Comparison of ENCODE assay signal across 12 mouse cellular contexts in the genomic region with DNA sequence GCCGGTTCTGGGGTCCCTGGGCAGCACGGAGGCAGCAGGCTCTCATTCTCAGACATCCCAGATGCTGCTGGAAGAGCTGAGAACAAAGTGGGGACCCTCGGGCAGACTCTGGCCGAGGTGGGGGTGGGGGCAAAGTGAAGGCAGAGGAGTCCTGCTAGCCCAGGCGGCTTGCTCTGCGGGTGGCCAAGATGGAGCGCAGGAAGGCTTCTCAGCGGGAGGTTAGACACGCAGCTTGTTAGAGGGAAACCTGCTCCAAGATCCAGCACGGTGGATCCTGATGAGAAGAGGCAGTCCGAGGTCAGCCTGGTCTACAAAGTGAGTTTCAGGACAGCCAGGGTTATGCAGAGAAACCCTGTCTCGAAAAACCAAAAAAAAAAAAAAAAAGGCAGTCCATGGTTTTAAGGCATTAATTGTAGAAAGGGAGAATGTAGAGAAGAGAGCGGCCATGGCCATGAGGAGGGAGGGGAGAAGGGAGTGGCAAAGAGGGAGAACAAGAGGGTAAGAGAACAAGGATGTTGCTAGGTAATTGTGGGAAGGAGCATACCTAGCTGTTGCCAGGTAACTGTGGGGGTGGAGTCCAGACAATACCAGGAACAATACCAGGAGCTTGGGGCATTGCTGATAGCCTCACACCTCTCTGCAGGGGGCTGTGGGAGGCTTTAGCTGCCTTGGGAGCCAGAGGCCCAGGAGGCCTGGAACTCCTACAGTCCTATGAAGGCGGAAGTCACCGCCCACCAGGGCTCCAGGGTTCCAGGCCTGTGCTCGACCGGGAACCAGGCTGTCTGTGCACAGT. TPM values are rescaled to one million over a fixed set of nuclear protein-coding genes. Genes with fewer than 3 reads are reported as not detected.
DNase-seq lines count a peak whose midpoint lies in the region; ATAC-seq lines count a peak whose summit lies in the region.
"Had no signal": no experiment of that assay in that cellular context is flagged by ENCODE, and none has a peak within 500 bp of the region (broad histone marks: within the 10 kb centered on the region; RNA-seq: fewer than 3 reads in every experiment).

No protein-coding gene starts in this region.

- no peaks in the 10 kb centered on the region for H3K27me3 ChIP-seq in kidney, embryonic 15.5 days
- H3K27me3 ChIP-seq in limb, embryonic 12.5 days: no peaks in the 10 kb centered on the region
- no peaks in the 10 kb centered on the region for H3K27me3 ChIP-seq in stomach, embryonic 16.5 days (ENCODE audit: control insufficient read depth, insufficient read depth, low read length)
- no peaks in the 10 kb centered on the region for H3K27me3 ChIP-seq in liver, embryonic 12.5 days (replicated peaks)
- H3K27me3 ChIP-seq: limb, embryonic 15.5 days; midbrain, embryonic 12.5 days had no signal

- no peaks in the 10 kb centered on the region for H3K4me1 ChIP-seq in kidney, embryonic 15.5 days
- peaks cover 15% of the 10 kb centered on the region for H3K4me1 ChIP-seq in limb, embryonic 12.5 days (replicated peaks)
- H3K4me1 ChIP-seq in stomach, embryonic 16.5 days (ENCODE audit: control insufficient read depth, insufficient read depth, low read length): no peaks in the 10 kb centered on the region
- no peaks in the 10 kb centered on the region for H3K4me1 ChIP-seq in liver, embryonic 12.5 days
- H3K4me1 ChIP-seq: limb, embryonic 15.5 days had no signal

- no peak overlapping the region for H3K4me3 ChIP-seq in kidney, embryonic 15.5 days (replicated peaks)
- no peak overlapping the region for H3K4me3 ChIP-seq in limb, embryonic 12.5 days (replicated peaks)
- H3K4me3 ChIP-seq in stomach, embryonic 16.5 days (replicated peaks; ENCODE audit: low read length): no peak overlapping the region
- no peak overlapping the region for H3K4me3 ChIP-seq in liver, embryonic 12.5 days
- H3K4me3 ChIP-seq: limb, embryonic 15.5 days; midbrain, embryonic 12.5 days had no signal

- H3K36me3 ChIP-seq in kidney, embryonic 15.5 days: peaks cover 9% of the 10 kb centered on the region
- peaks cover 35% of the 10 kb centered on the region for H3K36me3 ChIP-seq in limb, embryonic 12.5 days
- no peaks in the 10 kb centered on the region for H3K36me3 ChIP-seq in stomach, embryonic 16.5 days (ENCODE audit: control insufficient read depth, insufficient read depth, low read length)
- H3K36me3 ChIP-seq in liver, embryonic 12.5 days: no peaks in the 10 kb centered on the region

- H3K9me3 ChIP-seq in kidney, embryonic 15.5 days (replicated peaks): no peaks in the 10 kb centered on the region
- no peaks in the 10 kb centered on the region for H3K9me3 ChIP-seq in limb, embryonic 12.5 days
- no peaks in the 10 kb centered on the region for H3K9me3 ChIP-seq in stomach, embryonic 16.5 days (replicated peaks; ENCODE audit: control insufficient read depth, low read length)
- H3K9me3 ChIP-seq in liver, embryonic 12.5 days (replicated peaks): no peaks in the 10 kb centered on the region
- H3K9me3 ChIP-seq: limb, embryonic 15.5 days; midbrain, embryonic 12.5 days had no signal

- H3K27ac ChIP-seq in kidney, embryonic 15.5 days: no peak overlapping the region
- H3K27ac ChIP-seq in limb, embryonic 12.5 days: no peak overlapping the region
- H3K27ac ChIP-seq in stomach, embryonic 16.5 days (ENCODE audit: low read length): no peak overlapping the region
- no peak overlapping the region for H3K27ac ChIP-seq in liver, embryonic 12.5 days
- H3K27ac ChIP-seq: limb, embryonic 15.5 days; midbrain, embryonic 12.5 days had no signal

- H3K9ac ChIP-seq in kidney, embryonic 15.5 days: no peak overlapping the region
- H3K9ac ChIP-seq in limb, embryonic 12.5 days (replicated peaks): no peak overlapping the region
- H3K9ac ChIP-seq in stomach, embryonic 16.5 days (ENCODE audit: low read length): no peak overlapping the region
- no peak overlapping the region for H3K9ac ChIP-seq in liver, embryonic 12.5 days
- H3K9ac ChIP-seq: limb, embryonic 15.5 days; midbrain, embryonic 12.5 days had no signal

- no peak overlapping the region for H3K4me2 ChIP-seq in kidney, embryonic 15.5 days
- H3K4me2 ChIP-seq in limb, embryonic 12.5 days: no peak overlapping the region
- no peak overlapping the region for H3K4me2 ChIP-seq in stomach, embryonic 16.5 days (ENCODE audit: low read depth, low read length)
- no peak overlapping the region for H3K4me2 ChIP-seq in liver, embryonic 12.5 days
- H3K4me2 ChIP-seq: limb, embryonic 15.5 days; midbrain, embryonic 12.5 days had no signal

- 43% methylated on average over 17 of the region's 17 CpGs for WGBS in kidney, embryonic 15.5 days
- 32% methylated on average over 17 of the region's 17 CpGs for WGBS in limb, embryonic 12.5 days
- WGBS in stomach, embryonic 16.5 days: 43% methylated on average over 17 of the region's 17 CpGs
- WGBS in liver, embryonic 12.5 days (ENCODE audit: insufficient replicate concordance): 59% methylated on average over 17 of the region's 17 CpGs

- no peak for DNase-seq in kidney, postnatal 4 days
- DNase-seq in ZHBTc4 (ENCODE audit: low read depth, low spot score): peak; percentile 99
- no peak for DNase-seq in adrenal gland, adult 18-20 months (ENCODE audit: low spot score in 2 of 2)
- DNase-seq: cerebellum, adult 18-20 months; gastrocnemius, postnatal 10 days; kidney, adult 2 months had no signal

- ATAC-seq in kidney, embryonic 15.5 days (replicated peaks; ENCODE audit: low FRiP score): peak; percentile 40; the same call in 1 of the 2 replicates
- ATAC-seq in limb, embryonic 12.5 days (ENCODE audit: insufficient number of reproducible peaks, insufficient read depth, low FRiP score, low TSS enrichment, low read depth): peak; percentile 26; the same call in 1 of the 2 replicates
- peak; percentile 71 for ATAC-seq in stomach, embryonic 16.5 days (ENCODE audit: insufficient read depth, low FRiP score)
- ATAC-seq in liver, embryonic 12.5 days: no peak

RNA-seq across cellular contexts. Expression of gene Rpp14, which starts 25.7 kb away (rescaled TPM):
- polyA plus RNA-seq in kidney, embryonic 15.5 days (2015; fragmentation: Nextera tagmentation; extraction: Ambion mirVana): 53.0 and 55.5 TPM in 2 replicates
- polyA plus RNA-seq in limb, embryonic 12.5 days (2016; fragmentation: Nextera tagmentation; extraction: Ambion mirVana): 50.1 and 51.2 TPM in 2 replicates
- polyA plus RNA-seq in stomach, embryonic 16.5 days (2015; fragmentation: Nextera tagmentation; extraction: Ambion mirVana): 47.3 and 57.0 TPM in 2 replicates
- total RNA-seq in adrenal gland, adult 18-20 months (2021): 10 to 100 TPM; 37.5 to 48.9 TPM
- polyA plus RNA-seq in liver, embryonic 12.5 days (2016; fragmentation: Nextera tagmentation; extraction: Ambion mirVana): 41.7 and 45.2 TPM in 2 replicates

RNA-seq across cellular contexts. Expression of gene Pxk, which starts 43.5 kb away (rescaled TPM):
- polyA plus RNA-seq in kidney, embryonic 15.5 days (2015; fragmentation: Nextera tagmentation; extraction: Ambion mirVana): 33.7 and 35.1 TPM in 2 replicates
- 22.8 and 23.0 TPM in 2 replicates for polyA plus RNA-seq in limb, embryonic 12.5 days (2016; fragmentation: Nextera tagmentation; extraction: Ambion mirVana)
- 44.7 TPM in 2 replicates for polyA plus RNA-seq in stomach, embryonic 16.5 days (2015; fragmentation: Nextera tagmentation; extraction: Ambion mirVana)
- 10 to 100 TPM; 73.3 to 86.3 TPM for total RNA-seq in adrenal gland, adult 18-20 months (2021)
- 11.9 and 13.3 TPM in 2 replicates for polyA plus RNA-seq in liver, embryonic 12.5 days (2016; fragmentation: Nextera tagmentation; extraction: Ambion mirVana)

RNA-seq across cellular contexts. Expression of gene Abhd6, which starts 51.8 kb away (rescaled TPM):
- polyA plus RNA-seq in kidney, embryonic 15.5 days (2015; fragmentation: Nextera tagmentation; extraction: Ambion mirVana): 24.7 and 26.6 TPM in 2 replicates
- polyA plus RNA-seq in limb, embryonic 12.5 days (2016; fragmentation: Nextera tagmentation; extraction: Ambion mirVana): 17.8 and 18.4 TPM in 2 replicates
- 28.3 and 34.6 TPM in 2 replicates for polyA plus RNA-seq in stomach, embryonic 16.5 days (2015; fragmentation: Nextera tagmentation; extraction: Ambion mirVana)
- 10 to 100 TPM; 51.9 to 92.9 TPM for total RNA-seq in adrenal gland, adult 18-20 months (2021)
- polyA plus RNA-seq in liver, embryonic 12.5 days (2016; fragmentation: Nextera tagmentation; extraction: Ambion mirVana): 8.2 and 10.6 TPM in 2 replicates
